Mouse (Mus musculus) thymus, adult 2 months (tissue): ENCODE results near the gene Msl1. TPM values are rescaled to one million over a fixed set of nuclear protein-coding genes. Genes with fewer than 3 reads are reported as not detected.

Experiments used
- DNase-seq: peaks from one replicate; pipeline ENCODE4 v3.0.0; 2021
- H3K27ac ChIP-seq: fragments of 200-500 bp; 2 replicates; pipeline ENCODE4 v1.5.1; 2012; ENCODE audit warnings: low read length, control low read depth; ENCODE audit not compliant: control insufficient read depth, insufficient read depth
- H3K27me3 ChIP-seq: fragments of 200-500 bp; 2 replicates; pipeline ENCODE4 v1.6.1; 2012; ENCODE audit warnings: mild to moderate bottlenecking, low read length, moderate library complexity, mixed read lengths; ENCODE audit not compliant: control insufficient read depth, insufficient read depth
- H3K36me3 ChIP-seq: fragments of 200-500 bp; 2 replicates; pipeline ENCODE4 v1.6.1; 2012; ENCODE audit warnings: mild to moderate bottlenecking, low read length, moderate library complexity; ENCODE audit not compliant: control insufficient read depth, insufficient read depth
- H3K4me1 ChIP-seq: fragments of 200-500 bp; replicated peaks from 2 replicates; pipeline ENCODE4 v1.6.1; 2012; ENCODE audit warnings: low read length; ENCODE audit not compliant: control insufficient read depth, insufficient read depth
- H3K4me3 ChIP-seq: fragments of 200-500 bp; 2 replicates; pipeline ENCODE4 v1.5.1; 2012; ENCODE audit warnings: mild to moderate bottlenecking, low read length, control low read depth, moderate library complexity; ENCODE audit not compliant: control insufficient read depth, insufficient read depth
- CTCF ChIP-seq: fragments of 200-500 bp; IDR thresholded peaks from 2 replicates; pipeline ENCODE4 v1.5.1; 2012; ENCODE audit warnings: mild to moderate bottlenecking, control low read depth, low read length, moderate library complexity, borderline replicate concordance; ENCODE audit not compliant: control insufficient read depth, poor library complexity, insufficient read depth; ENCODE audit errors: extremely low read depth
- POLR2A ChIP-seq: fragments of 200-500 bp; IDR thresholded peaks from 2 replicates; pipeline ENCODE4 v1.6.1; 2012; ENCODE audit warnings: mild to moderate bottlenecking, low read length, control low read depth, moderate library complexity; ENCODE audit not compliant: control insufficient read depth, poor library complexity, insufficient read depth; ENCODE audit errors: extremely low read depth
- WGBS: fragments of 180-500 bp; shearing (Covaris S2); methylation state at CpG from one replicate; pipeline ENCODE4 v1.1.7; 2018; 5-methylcytosine and 5-hydroxymethylcytosine counted together
- polyA plus RNA-seq: library from polyadenylated mRNA; depleted of rRNA; stranded (reverse); fragments of >200 nt; gene quantifications from 2 replicates; pipeline ENCODE4 v1.2.3, GENCODE M21; 2012

The Msl1 gene
- polyA plus RNA-seq, 1 experiment: 50.3 TPM

DNA sequence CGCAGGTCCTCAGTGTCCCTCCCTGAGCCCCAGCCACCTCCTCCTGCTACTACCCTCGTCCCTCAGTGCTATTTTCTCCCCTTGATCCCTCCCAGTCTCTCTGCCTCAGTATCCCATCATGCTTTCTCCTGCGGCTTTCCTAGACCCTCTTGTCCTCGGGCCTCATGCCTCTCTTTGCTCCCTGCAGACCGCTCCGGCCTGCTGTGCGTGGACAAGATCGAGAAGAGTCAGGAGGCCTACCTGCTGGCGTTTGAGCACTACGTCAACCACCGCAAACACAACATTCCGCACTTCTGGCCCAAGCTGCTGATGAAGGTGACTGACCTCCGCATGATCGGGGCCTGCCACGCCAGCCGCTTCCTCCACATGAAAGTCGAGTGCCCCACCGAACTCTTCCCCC, 31.2 kb upstream of the Msl1 start:
- H3K36me3 ChIP-seq: no peaks in the 10 kb centered on the region
- peaks cover 17% of the 10 kb centered on the region for H3K4me1 ChIP-seq
- no peak for DNase-seq
- 89% methylated on average over 18 of the region's 18 CpGs for WGBS
- no peak overlapping the region for H3K4me3 ChIP-seq
- H3K27me3 ChIP-seq: no peaks in the 10 kb centered on the region
- no peak for TF ChIP-seq POLR2A
- TF ChIP-seq CTCF: no peak
- H3K27ac ChIP-seq: no peak overlapping the region

DNA sequence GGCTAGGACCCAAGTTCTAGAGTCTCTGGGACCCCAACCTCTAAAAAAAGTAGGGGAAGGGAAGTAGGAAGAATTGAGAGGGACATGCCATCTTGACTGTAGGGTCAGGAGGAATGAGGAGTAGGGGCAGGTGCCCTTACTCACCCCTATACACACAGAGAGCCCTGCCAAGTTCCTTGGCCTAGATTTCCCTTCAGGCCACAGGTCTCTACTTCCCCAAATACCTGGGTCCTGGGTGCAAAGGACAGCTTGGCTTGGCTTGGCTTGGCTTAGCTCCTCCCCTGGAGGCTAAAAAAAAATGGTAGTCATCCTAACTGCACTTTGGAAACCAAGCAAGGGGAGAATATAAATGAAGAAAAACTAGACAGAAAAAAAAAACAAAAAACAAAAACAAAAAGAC, 30.6 kb upstream of the Msl1 start:
- TF ChIP-seq CTCF (no peak), POLR2A (no peak)
- DNase-seq: no peak
- Histone ChIP-seq H3K4me1 (peaks cover 17% of the 10 kb centered on the region), H3K4me3 (no peak overlapping the region), H3K27me3 (no peaks in the 10 kb centered on the region), H3K36me3 (no peaks in the 10 kb centered on the region), H3K27ac (no peak overlapping the region)

DNA sequence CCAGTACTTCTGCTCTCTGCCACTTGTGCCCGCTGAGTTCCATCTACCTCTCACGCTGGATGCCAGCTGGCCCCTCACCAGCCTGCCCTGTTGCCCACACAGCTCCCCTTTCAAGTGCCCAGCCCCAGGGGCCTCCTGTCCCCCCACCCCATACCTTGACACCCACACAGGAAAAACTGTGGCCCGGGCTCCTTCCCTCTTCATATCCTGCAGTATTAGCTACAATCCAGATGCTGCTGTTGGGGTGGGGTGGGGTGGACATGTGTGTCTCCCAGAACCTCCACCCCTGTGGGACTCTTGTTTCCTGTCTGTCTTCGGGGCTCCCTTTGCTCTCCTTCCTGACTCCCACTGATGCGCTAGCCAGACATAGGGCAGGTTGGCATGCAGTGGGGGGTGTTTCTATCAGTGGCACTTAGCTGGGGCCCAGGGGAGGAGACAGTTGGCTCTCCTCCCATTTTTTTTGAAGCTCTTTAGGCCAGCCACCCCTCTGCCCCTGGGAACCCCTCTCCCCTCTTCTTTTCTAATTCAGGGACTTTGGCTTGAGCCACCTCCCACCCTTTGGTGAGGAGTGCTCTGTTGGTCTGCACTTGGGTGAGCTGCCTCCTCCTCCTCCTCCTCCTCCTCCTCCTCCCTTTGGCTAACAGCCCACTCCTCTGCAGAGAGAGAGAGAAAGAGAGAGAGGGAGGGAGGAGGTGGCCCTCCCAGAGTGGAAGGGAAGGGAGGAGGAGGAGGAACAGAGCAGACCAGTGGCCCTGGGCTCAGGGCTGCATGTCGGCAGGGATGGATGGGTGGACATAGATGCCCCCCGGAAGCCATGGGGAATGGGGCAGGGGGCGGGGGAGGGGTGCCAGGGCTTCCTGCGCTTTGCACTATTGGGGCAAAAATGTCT, 29.7 kb upstream of the Msl1 start:
- 67% methylated on average over 9 of the region's 9 CpGs for WGBS
- DNase-seq: no peak
- no peaks in the 10 kb centered on the region for H3K36me3 ChIP-seq
- no peaks in the 10 kb centered on the region for H3K27me3 ChIP-seq
- H3K4me3 ChIP-seq: no peak overlapping the region
- TF ChIP-seq CTCF: no peak
- no peak for TF ChIP-seq POLR2A
- no peak overlapping the region for H3K27ac ChIP-seq
- H3K4me1 ChIP-seq: peaks cover 24% of the 10 kb centered on the region

DNA sequence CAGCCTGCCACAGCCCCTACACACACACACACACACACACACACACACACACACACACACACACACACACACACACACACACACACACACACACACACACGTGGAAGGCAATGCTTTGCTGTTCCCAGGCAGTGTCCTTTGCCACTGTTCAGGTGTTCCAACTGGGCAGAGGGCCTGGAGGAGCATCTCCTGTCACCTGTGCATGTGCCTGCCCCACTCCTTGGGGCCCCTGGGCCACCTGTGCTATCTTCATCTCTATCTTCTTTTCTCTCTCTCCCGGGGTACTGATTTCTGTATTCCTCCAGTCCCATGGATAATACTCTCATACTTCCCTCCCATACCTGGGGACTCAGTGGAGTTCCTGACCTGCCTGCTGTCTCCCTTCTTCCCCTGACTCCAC, 29.0 kb upstream of the Msl1 start:
- TF ChIP-seq CTCF (no peak), POLR2A (no peak)
- Histone ChIP-seq H3K27ac (no peak overlapping the region), H3K36me3 (no peaks in the 10 kb centered on the region), H3K4me1 (peaks cover 28% of the 10 kb centered on the region), H3K27me3 (no peaks in the 10 kb centered on the region), H3K4me3 (no peak overlapping the region)
- WGBS: 47% methylated on average over 1 of the region's 2 CpGs
- no peak for DNase-seq

DNA sequence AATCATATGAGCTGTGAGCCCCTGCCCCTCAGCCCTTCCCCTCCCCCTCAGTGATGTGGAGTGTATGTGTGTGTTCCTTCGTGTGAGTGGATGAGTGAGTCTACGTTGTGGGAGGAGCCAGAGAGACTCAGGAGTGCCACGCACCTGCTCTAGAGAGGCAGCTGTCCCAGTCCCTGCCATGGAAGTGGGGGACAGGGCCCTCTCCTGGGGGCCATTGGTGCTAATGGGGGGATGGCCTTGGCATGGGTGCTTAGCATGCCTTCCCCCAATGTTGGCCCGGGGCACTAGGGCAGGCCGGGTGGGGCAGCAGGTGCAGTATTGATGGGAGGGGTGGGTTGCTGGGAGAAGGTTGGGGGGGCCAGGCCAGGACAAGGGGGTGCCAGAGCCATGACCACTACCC, 28.5 kb upstream of the Msl1 start:
- no peak overlapping the region for H3K4me3 ChIP-seq
- no peaks in the 10 kb centered on the region for H3K27me3 ChIP-seq
- DNase-seq: no peak
- H3K4me1 ChIP-seq: peaks cover 29% of the 10 kb centered on the region
- 77% methylated on average over 5 of the region's 5 CpGs for whole genome bisulfite sequencing
- TF ChIP-seq CTCF (no peak), POLR2A (no peak)
- H3K27ac ChIP-seq: no peak overlapping the region
- H3K36me3 ChIP-seq: no peaks in the 10 kb centered on the region

DNA sequence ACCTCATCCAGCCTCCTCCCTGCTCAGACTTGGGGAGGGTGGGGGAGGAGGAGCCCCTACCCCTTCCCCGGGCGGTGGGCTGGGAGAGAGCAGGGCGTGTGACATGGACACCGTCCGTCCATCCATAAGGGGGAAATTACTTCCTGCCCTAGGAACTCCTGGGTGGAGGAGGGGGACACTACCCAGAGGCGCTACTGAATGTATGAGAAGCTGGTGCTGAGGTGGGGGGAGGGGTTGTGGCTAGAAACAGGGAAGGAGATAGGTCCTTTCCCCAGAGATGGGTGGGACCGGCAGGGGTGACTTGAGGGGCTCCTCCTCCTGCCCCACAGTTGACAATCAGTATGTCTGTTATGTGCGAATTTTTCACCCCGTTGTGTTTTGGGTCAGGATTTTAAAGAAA, 28.0 kb upstream of the Msl1 start:
- WGBS: 74% methylated on average over 9 of the region's 9 CpGs
- TF ChIP-seq POLR2A (no peak), CTCF (no peak)
- DNase-seq: no peak
- Histone ChIP-seq H3K4me3 (no peak overlapping the region), H3K4me1 (peaks cover 29% of the 10 kb centered on the region), H3K27me3 (no peaks in the 10 kb centered on the region), H3K36me3 (no peaks in the 10 kb centered on the region), H3K27ac (no peak overlapping the region)
